Mouse (Mus musculus): ENCODE measurements around the gene Pnpla1.
"Not testable (repeated sequence)": the region's sequence is repeated elsewhere in the genome, so short reads cannot be mapped to it uniquely, and the experiment has no call there.

Gene Pnpla1

DNA sequence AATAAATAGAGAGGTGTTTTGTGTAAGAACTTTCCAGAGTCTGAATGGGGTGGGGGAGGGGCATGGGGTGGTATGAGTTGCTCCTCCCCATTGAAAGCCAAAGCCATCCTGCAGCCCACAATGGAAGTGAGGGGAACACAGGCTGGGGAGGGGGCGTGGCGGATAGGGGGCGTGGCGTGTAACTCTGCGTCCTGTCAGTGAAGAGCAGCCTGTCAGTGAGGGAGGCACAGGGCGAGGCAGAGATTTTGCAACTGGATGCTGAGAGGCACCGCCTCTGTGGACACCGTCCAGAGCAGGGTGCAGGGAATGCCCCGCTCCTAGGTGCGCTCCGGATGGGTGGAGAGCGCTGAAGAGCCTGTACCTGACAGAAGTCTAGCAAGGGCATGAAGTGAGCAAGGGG, at the start of gene Pnpla1:
Gene Pnpla1 (plus strand): TSS at position 207 of the 400 bp plus-strand sequence.
- DNase-seq (ENCODE audit: low spot score in 2 of 2): no peak

GRCm38 (mm10) chr17:28808714-28809113, 49.5 kb upstream of the Pnpla1 start:
- no peak for DNase-seq (ENCODE audit: low spot score in 2 of 2)

DNA sequence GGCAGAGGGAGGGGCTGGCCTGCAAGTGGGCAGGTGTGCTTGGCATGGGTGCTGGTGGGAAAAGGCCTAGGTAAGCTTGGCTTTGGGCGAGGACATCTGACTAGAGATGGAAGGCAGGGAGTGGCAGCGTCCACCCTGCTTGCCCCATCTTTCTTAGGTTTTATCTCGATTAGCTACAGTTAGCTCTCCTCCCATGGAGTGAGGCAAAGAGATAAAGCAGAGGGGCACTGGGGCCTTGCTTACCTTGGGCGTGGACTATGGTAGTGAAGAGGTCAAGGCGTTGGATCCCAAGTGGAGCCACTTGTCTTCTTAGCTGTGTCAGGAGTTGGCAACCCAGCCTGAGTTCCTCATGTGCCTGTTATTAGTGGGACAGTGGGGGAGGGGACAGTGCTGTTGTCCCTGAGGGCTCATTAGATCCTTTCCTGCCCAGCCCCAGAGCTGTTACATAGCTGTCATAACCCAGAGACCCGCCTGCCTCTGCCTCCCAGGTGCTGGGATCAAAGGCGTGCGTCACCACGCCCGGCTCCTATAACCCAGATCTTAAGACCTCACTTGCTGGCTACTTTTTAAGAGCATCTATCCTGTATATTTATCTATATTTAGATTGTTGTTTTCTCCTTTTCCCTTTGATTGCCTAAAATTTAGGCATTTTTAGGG, 48.9 kb upstream of the Pnpla1 start:
- DNase-seq (ENCODE audit: low spot score in 2 of 2): no peak

- DNase-seq (ENCODE audit: low spot score in 2 of 2): no peak
Measured at GRCm38 (mm10) chr17:28812345-28812744, 45.9 kb upstream of the Pnpla1 start.

DNA sequence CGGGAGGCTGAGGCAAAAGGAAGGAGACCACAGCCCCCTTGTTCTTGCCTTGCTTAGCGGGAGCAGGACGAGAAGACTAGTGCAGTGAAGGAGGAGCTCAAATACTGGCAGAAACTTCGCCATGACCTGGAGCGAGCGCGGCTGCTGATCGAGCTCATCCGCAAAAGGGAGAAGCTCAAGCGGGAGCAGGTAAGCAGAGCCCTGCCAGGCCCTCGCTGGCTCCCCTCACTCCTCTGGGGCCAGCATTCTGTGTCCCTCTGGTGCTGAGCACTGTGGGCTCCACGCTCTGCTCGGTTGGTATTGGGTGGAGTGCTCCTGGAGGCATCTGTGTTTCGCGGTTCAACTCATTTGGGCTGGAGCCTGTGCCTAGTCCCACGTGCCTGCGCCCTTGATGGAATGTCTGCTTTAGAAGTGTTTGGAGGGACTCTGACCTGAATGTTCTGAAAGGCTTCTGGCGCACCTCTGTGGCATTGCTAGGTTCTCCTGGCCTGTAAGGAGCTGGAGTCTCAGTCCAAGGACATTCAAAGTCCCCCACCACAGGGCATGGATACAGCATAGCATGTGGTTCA, 43.6 kb upstream of the Pnpla1 start:
- DNase-seq (ENCODE audit: low spot score in 2 of 2): no peak

GRCm38 (mm10) chr17:28815384-28816004, 42.7 kb upstream of the Pnpla1 start:
- DNase-seq (ENCODE audit: low spot score in 2 of 2): peak in 1 of 2 experiments; percentile 10

DNA sequence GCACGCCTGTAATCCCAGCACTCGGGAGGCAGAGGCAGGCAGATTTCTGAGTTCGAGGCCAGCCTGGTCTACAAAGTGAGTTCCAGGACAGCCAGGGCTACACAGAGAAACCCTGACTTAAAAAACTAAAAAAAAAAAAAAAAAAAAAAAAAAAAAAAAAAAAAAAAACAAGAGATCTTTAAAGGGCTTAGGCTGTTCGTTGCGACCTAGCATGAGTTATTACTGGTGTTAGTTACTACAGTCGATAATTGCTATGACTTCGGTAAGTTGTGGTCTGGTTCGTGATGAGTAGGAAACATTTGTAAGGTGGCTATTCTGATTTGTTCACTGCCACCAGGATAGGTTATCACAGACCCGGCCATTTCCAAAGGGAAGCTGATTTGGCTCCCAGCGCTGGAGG, 41.9 kb upstream of the Pnpla1 start:
- DNase-seq (ENCODE audit: low spot score in 2 of 2): not testable (repeated sequence)

- DNase-seq (ENCODE audit: low spot score in 2 of 2): no peak
Measured at GRCm38 (mm10) chr17:28816875-28817811, 41.1 kb upstream of the Pnpla1 start.

DNA sequence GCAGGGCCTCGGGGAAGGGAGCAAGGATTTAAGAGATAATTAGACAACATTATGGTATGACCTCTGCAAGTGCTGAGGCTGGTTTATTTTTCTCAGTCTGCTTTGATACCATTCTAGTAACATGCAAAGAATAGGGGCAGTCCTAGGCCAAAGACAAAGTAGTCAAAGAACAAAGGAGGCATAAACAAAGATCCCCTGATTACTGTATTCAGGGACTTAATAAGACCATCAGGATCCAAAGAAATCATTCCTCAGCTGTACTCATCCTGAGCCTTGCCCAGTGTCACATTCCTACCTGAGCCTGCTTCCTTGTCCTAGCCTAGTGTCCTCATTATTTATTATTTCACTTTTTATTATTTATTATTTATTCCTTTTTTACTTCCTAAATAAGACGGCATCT, 38.0 kb upstream of the Pnpla1 start:
- DNase-seq (ENCODE audit: low spot score in 2 of 2): no peak

DNA sequence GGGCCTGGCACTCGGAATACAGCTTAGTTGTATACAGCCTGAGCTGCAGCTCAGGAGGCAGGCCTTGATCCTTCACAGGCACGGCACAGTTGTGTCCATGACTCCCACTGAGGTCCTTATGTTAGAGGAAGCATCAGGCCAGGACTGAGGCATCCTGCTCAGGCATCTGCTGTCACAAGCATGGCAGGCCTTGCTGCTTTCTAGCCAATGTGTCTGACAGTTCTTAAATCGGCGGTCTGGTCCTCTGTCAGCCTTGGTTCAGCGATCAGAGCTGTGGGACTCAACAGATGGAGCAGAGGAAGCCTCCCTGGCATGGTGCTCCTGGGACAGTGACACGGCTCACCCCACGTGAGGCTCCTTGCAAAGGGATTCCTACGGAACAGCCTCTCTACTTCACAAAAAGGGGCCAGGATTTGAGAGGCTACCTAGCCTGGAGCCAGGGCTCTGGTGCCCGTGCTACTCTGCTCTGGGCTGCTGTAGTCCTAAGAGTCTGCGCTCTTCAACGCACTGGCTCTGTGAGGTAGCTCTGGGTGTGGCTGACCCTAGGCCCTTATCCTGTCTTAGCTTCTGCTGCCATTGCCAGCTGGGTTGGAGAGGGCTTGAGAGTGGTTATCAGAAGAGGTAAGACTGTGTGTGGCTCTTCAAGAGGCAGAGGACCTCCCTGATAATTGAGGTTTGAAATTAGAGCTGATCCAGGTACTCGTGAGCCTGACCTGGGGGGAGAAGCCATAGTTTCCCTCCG, 35.0 kb upstream of the Pnpla1 start:
- DNase-seq (ENCODE audit: low spot score in 2 of 2): peak in 1 of 2 experiments; percentile 22

DNA sequence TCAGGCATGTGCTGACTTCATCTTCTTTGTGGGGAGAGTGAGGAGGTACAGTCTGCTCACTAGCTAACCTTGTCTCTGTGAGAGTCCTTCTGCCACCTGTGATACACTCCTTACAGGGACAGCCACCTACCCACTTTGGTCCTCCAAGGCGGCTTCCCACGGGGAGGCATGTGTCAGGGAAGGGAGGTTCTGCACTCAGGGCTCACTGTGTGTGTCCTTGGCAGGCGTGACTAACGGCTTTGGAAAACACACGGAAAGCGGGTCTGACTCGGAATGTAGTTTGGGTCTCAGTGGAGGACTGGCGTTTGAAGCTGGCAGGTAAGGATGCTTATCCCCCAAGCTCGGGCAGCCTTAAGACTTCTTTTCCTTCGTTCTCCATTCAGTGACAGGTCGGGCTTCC, 34.5 kb upstream of the Pnpla1 start:
- no peak for DNase-seq (ENCODE audit: low spot score in 2 of 2)

GRCm38 (mm10) chr17:28824896-28825295, 33.3 kb upstream of the Pnpla1 start:
- DNase-seq (ENCODE audit: low spot score in 2 of 2): no peak

- no peak for DNase-seq (ENCODE audit: low spot score in 2 of 2)
Measured at GRCm38 (mm10) chr17:28825359-28826041, 32.7 kb upstream of the Pnpla1 start.

DNA sequence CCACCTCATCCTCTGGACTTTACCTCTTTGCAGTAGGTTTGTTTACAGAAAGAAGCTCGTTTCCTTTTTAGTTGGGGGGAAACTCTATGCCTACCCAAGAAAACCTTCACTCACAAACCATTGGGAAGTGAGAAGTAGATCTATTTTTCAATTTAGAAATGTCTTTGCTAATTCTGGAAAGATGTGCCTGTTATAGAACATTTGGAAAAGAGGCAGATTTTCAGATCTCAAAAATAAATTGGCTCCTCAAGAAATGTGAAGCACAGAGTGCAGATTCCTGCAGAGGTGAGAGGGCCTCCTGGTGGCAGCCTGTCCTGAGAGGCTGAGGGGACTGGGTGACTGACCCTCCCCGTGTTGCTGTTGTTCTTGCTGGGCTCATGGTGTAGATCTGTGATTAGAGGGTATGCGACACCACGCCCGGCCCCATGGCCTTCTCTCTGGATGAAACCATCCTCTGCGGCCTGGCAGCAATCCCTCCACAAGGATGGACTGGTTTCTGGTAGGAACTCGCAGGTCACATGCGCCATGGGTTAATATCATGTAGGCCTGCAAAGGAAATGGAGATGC, 30.5 kb upstream of the Pnpla1 start:
- no peak for DNase-seq (ENCODE audit: low spot score in 2 of 2)

DNA sequence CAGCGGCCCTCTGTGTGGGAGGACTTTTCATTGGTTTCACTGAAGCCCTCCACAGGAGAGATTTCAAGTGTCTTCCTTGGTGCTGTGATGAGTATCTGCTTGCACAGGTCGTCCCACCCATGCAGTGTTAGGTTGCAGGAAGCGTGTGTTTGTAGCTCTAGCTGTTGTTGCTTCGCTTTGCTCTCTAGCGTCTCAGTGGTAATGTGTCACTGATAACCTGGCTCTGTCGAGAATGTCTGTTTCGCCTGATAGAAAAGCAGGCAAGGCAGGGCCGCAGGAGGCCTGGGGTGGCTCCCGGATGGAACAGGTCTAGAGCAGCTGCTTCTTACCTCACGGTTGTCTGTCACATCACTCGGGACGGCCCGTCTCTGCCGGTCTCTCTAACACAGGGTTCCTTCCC, 29.1 kb upstream of the Pnpla1 start:
- no peak for DNase-seq (ENCODE audit: low spot score in 2 of 2)

DNA sequence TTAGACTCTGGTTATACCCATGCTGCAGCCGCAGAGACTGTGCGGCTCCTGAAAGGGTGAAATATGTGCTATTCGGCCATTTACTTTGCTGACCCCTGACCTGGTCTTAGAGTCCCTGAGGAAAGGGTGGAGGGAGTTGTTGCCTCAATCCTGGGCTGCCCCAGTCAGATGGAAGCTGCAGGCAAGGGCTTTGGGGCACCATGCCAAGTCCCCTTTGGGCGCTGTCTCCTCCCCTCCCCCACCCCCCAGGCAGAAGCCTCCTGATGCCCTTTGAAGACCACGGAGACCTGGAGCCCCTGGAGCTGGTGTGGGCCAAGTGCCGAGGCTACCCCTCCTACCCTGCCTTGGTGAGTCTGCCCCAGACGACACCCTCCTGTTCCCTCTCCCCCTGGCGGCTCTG, 27.1 kb upstream of the Pnpla1 start:
- no peak for DNase-seq (ENCODE audit: low spot score in 2 of 2)

GRCm38 (mm10) chr17:28832040-28832439, 26.2 kb upstream of the Pnpla1 start:
- DNase-seq (ENCODE audit: low spot score in 2 of 2): no peak

GRCm38 (mm10) chr17:28832875-28833274, 25.3 kb upstream of the Pnpla1 start:
- no peak for DNase-seq (ENCODE audit: low spot score in 2 of 2)

DNA sequence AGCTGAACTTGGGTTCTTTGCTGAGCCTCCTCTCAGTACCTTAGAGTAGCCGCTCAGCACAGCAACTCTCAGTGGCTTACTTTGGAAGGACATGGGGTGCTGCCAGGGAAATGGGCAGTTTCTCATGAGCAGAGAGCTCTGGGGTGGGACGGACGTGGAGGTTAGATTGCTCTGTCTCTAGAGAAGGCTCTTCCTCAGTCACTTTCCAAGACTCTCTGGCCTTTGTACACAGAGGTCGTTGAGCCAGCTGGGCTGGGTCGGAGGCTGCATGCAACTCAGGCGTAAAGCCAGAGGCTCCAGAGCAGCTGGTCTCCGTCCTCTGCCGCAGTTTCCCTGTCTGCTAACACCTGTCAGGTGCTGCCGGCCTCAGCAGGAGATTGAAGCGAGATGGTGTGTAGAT, 23.5 kb upstream of the Pnpla1 start:
- DNase-seq (ENCODE audit: low spot score in 2 of 2): no peak

DNA sequence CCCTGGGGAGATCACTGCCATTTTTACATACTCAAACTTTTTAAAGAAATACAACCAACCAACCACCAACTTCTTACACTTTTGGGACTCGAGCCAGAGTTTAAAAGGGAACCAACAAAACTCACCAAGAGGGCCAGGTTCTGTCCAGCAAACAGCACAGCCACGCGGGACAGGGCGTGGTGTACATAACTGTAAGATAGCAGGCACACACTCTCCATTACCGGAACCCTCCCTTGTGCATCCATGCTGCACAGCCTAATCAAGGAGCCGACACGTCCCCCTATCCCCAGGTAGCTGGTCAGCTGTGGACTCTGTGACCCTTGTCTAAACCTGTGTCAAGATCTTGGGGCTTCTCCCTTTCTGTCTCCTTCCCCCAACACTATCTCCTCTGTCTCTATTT, 20.4 kb upstream of the Pnpla1 start:
- DNase-seq (ENCODE audit: low spot score in 2 of 2): no peak

DNA sequence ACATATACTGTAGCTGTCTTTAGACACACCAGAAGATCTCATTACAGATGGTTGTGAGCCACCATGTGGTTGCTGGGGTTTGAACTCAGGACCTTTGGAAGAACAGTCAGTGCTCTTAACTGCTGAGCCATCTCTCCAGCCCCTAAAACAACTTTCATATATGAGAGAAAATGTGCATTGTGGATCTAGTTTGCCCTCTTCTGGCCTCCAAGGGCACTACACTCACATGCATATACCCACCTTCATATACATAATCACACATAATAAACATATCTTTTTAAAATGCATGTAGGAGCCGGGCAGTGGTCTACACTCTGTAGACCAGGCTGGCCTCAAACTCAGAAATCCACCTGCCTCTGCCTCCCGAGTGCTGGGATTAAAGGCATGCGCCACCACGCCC, 16.3 kb upstream of the Pnpla1 start:
- DNase-seq (ENCODE audit: low spot score in 2 of 2): not testable (repeated sequence)

All from cerebellum, postnatal 4 days (tissue).